Mouse (Mus musculus): ENCODE results near the gene Ddb2.

Ddb2 gene

GRCm38 (mm10) chr2:91255661-91256150 is 18.9 kb upstream of the Ddb2 start, which contains the start of gene Pacsin3:
TSS of gene Pacsin3 (plus strand) at chr2:91255954.
- no peak for DNase-seq (ENCODE audit: low spot score)

GRCm38 (mm10) chr2:91254725-91255380 is 18.1 kb upstream of the Ddb2 start:
- no peak for DNase-seq (ENCODE audit: low spot score)

- DNase-seq (ENCODE audit: low spot score): no peak
Measured at GRCm38 (mm10) chr2:91252512-91252911, 15.7 kb upstream of the Ddb2 start.

- DNase-seq (ENCODE audit: low spot score): no peak
Measured at GRCm38 (mm10) chr2:91252001-91252400, 15.2 kb upstream of the Ddb2 start.

GRCm38 (mm10) chr2:91248366-91248765 is 11.6 kb upstream of the Ddb2 start:
- DNase-seq (ENCODE audit: low spot score): no peak

GRCm38 (mm10) chr2:91244557-91245228 is 7.9 kb upstream of the Ddb2 start:
- DNase-seq (ENCODE audit: low spot score): no peak

GRCm38 (mm10) chr2:91243416-91243815 is 6.6 kb upstream of the Ddb2 start:
- DNase-seq (ENCODE audit: low spot score): no peak

- DNase-seq (ENCODE audit: low spot score): no peak
Measured at GRCm38 (mm10) chr2:91242547-91242946, 5.8 kb upstream of the Ddb2 start.

GRCm38 (mm10) chr2:91237511-91238080 is 814 bp upstream of the Ddb2 start:
- peak; percentile 69 for DNase-seq (ENCODE audit: low spot score)

- no peak for DNase-seq (ENCODE audit: low spot score)
Measured at GRCm38 (mm10) chr2:91229735-91230134, 7.0 kb downstream of the Ddb2 start.

- peak; percentile 53 for DNase-seq (ENCODE audit: low spot score)
Measured at GRCm38 (mm10) chr2:91223614-91224013, 13.2 kb downstream of the Ddb2 start.

GRCm38 (mm10) chr2:91220501-91220900 is 16.3 kb downstream of the Ddb2 start:
- no peak for DNase-seq (ENCODE audit: low spot score)

- no peak for DNase-seq (ENCODE audit: low spot score)
Measured at GRCm38 (mm10) chr2:91217032-91217431, 19.8 kb downstream of the Ddb2 start.

GRCm38 (mm10) chr2:91213311-91213710 is 23.5 kb downstream of the Ddb2 start:
- no peak for DNase-seq (ENCODE audit: low spot score)

- no peak for DNase-seq (ENCODE audit: low spot score)
Measured at GRCm38 (mm10) chr2:91206254-91206775, 30.5 kb downstream of the Ddb2 start.

GRCm38 (mm10) chr2:91202972-91203656 is 33.7 kb downstream of the Ddb2 start:
- no peak for DNase-seq (ENCODE audit: low spot score)

GRCm38 (mm10) chr2:91202222-91202971 is 34.4 kb downstream of the Ddb2 start, which contains the start of the genes Nr1h3 and Acp2:
TSS of gene Nr1h3 (minus strand) at chr2:91202834.
TSS of gene Acp2 (plus strand) at chr2:91202885.
- peak; percentile 98 for DNase-seq (ENCODE audit: low spot score)

GRCm38 (mm10) chr2:91198888-91199287 is 37.9 kb downstream of the Ddb2 start:
- no peak for DNase-seq (ENCODE audit: low spot score)

- DNase-seq (ENCODE audit: low spot score): peak; percentile 85
Measured at GRCm38 (mm10) chr2:91196577-91197001, 40.2 kb downstream of the Ddb2 start.

GRCm38 (mm10) chr2:91194624-91195332 is 42.0 kb downstream of the Ddb2 start:
- peak; percentile 98 for DNase-seq (ENCODE audit: low spot score)

- no peak for DNase-seq (ENCODE audit: low spot score)
Measured at GRCm38 (mm10) chr2:91190501-91190900, 46.3 kb downstream of the Ddb2 start.

Data from adipocyte (in vitro differentiated cells).